Mouse (Mus musculus) induced T-regulatory cell, adult 2 months (primary cell): ENCODE data around the gene Sox10.

ENCODE experiments used
- DNase-seq: peaks from one replicate; pipeline ENCODE4 v3.0.0-alpha.2; 2012; ENCODE audit warnings: low read depth

The Sox10 gene

GRCm38 (mm10) chr15:79123751-79124150 lies 41.3 kb downstream of the Sox10 start:
- no peak for DNase-seq

GRCm38 (mm10) chr15:79122546-79122945 lies 42.5 kb downstream of the Sox10 start:
- DNase-seq: no peak

- DNase-seq: no peak
Observed at GRCm38 (mm10) chr15:79122119-79122518, 42.9 kb downstream of the Sox10 start.

GRCm38 (mm10) chr15:79119491-79119890 lies 45.5 kb downstream of the Sox10 start:
- DNase-seq: no peak

GRCm38 (mm10) chr15:79115276-79115675 lies 49.8 kb downstream of the Sox10 start:
- peak; percentile 63 for DNase-seq

- no peak for DNase-seq
Observed at GRCm38 (mm10) chr15:79111774-79112173, 53.3 kb downstream of the Sox10 start.

GRCm38 (mm10) chr15:79110528-79110927 lies 54.5 kb downstream of the Sox10 start:
- no peak for DNase-seq

- DNase-seq: no peak
Observed at GRCm38 (mm10) chr15:79110031-79110430, 55.0 kb downstream of the Sox10 start.

- DNase-seq: peak; percentile 70
Observed at GRCm38 (mm10) chr15:79109321-79109934, 55.6 kb downstream of the Sox10 start.

- DNase-seq: peak; percentile 79
Observed at GRCm38 (mm10) chr15:79108421-79109320, 56.4 kb downstream of the Sox10 start, which contains the start of gene Micall1. Micall1 (plus strand) TSS chr15:79108898.

- no peak for DNase-seq
Observed at GRCm38 (mm10) chr15:79107966-79108365, 57.1 kb downstream of the Sox10 start.

GRCm38 (mm10) chr15:79105804-79106203 lies 59.2 kb downstream of the Sox10 start:
- DNase-seq: no peak
